Mouse (Mus musculus) liver (tissue): ENCODE measurements around the gene Mlf1.

Experiments
- DNase-seq: peaks from one replicate; pipeline ENCODE4 v3.0.0-alpha.2; 2020; ENCODE audit warnings: mixed read lengths

The Mlf1 gene

GRCm38 (mm10) chr3:67373872-67374271 lies at the start of gene Mlf1:
TSS of gene Mlf1 (plus strand) at chr3:67374097.
- peak; percentile 85 for DNase-seq

- no peak for DNase-seq
These were observed 34.3 kb upstream of the Mlf1 start for GRCm38 (mm10) chr3:67339558-67339957.

- DNase-seq, result no peak
These were observed 33.0 kb upstream of the Mlf1 start for GRCm38 (mm10) chr3:67340921-67341320.

- no peak for DNase-seq
These were observed 30.8 kb upstream of the Mlf1 start for GRCm38 (mm10) chr3:67343004-67343662.

- peak; percentile 23 for DNase-seq
These were observed 29.3 kb upstream of the Mlf1 start for GRCm38 (mm10) chr3:67344599-67344998.

- no peak for DNase-seq
These were observed 27.2 kb upstream of the Mlf1 start for GRCm38 (mm10) chr3:67346674-67347073.

- DNase-seq, result no peak
These were observed 22.3 kb upstream of the Mlf1 start for GRCm38 (mm10) chr3:67351406-67352127.

- DNase-seq, result peak; percentile 36
These were observed 21.7 kb upstream of the Mlf1 start for GRCm38 (mm10) chr3:67352128-67352762.

GRCm38 (mm10) chr3:67352763-67353149 lies 21.1 kb upstream of the Mlf1 start:
- no peak for DNase-seq

- no peak for DNase-seq
These were observed 15.5 kb upstream of the Mlf1 start for GRCm38 (mm10) chr3:67358376-67358775.

GRCm38 (mm10) chr3:67366087-67366892 lies 7.6 kb upstream of the Mlf1 start:
- DNase-seq, result no peak

GRCm38 (mm10) chr3:67367481-67367880 lies 6.4 kb upstream of the Mlf1 start:
- no peak for DNase-seq

GRCm38 (mm10) chr3:67369407-67370079 lies 4.4 kb upstream of the Mlf1 start:
- no peak for DNase-seq

- no peak for DNase-seq
These were observed 1.7 kb upstream of the Mlf1 start for GRCm38 (mm10) chr3:67372194-67372593.

GRCm38 (mm10) chr3:67372781-67373180 lies 1.1 kb upstream of the Mlf1 start:
- DNase-seq, result no peak

- DNase-seq, result no peak
These were observed 472 bp downstream of the Mlf1 start for GRCm38 (mm10) chr3:67374360-67374778.

GRCm38 (mm10) chr3:67375063-67375462 lies 1.2 kb downstream of the Mlf1 start, which contains the start of gene Gm17402:
TSS of gene Gm17402 (minus strand) at chr3:67375163.
- no peak for DNase-seq

GRCm38 (mm10) chr3:67378215-67378614 lies 4.3 kb downstream of the Mlf1 start:
- no peak for DNase-seq

- no peak for DNase-seq
These were observed 55.6 kb downstream of the Mlf1 start for GRCm38 (mm10) chr3:67429338-67429998.

GRCm38 (mm10) chr3:67429999-67430380 lies 56.1 kb downstream of the Mlf1 start, which contains the start of gene Gfm1:
TSS of gene Gfm1 (plus strand) at chr3:67430096.
- DNase-seq, result peak; percentile 88

- no peak for DNase-seq
These were observed 60.1 kb downstream of the Mlf1 start for GRCm38 (mm10) chr3:67434011-67434410.

- no peak for DNase-seq
These were observed 73.2 kb downstream of the Mlf1 start for GRCm38 (mm10) chr3:67447143-67447542.
